Mouse (Mus musculus) MEL (cell line): ENCODE results near the gene Arhgap42.

Experiments used
- CHD1 ChIP-seq: IDR thresholded peaks from 2 replicates; pipeline ENCODE4 v1.6.1; 2012; ENCODE audit warnings: low read depth, mild to moderate bottlenecking, inconsistent platforms, low read length, improper control_type of control experiment
- CTCF ChIP-seq, 3 experiments: IDR thresholded peaks in 2 of 3; conservative IDR thresholded peaks in 1 of 3; 2 replicates each; pipeline ENCODE4 v1.5.1; 2011 to 2012; ENCODE audit warnings: low read length in 3 of 3, low read depth in 2 of 3, mild to moderate bottlenecking in 2 of 3, improper control_type of control experiment in 1 of 3, inconsistent platforms in 1 of 3, mixed read lengths in 1 of 3, moderate library complexity in 1 of 3; ENCODE audit not compliant: control insufficient read depth in 1 of 3, insufficient read depth in 1 of 3, poor library complexity in 1 of 3, severe bottlenecking in 1 of 3
- EP300 ChIP-seq, 2 experiments: IDR thresholded peaks; 2 replicates each; pipeline ENCODE4 v1.6.1; 2011; ENCODE audit warnings: improper control_type of control experiment in 2 of 2, low read length in 2 of 2, low read depth in 1 of 2, mild to moderate bottlenecking in 1 of 2
- ETS1 ChIP-seq: IDR thresholded peaks from 2 replicates; pipeline ENCODE4 v1.6.1; 2012; ENCODE audit warnings: low read depth, mild to moderate bottlenecking, inconsistent platforms, low read length, improper control_type of control experiment, moderate library complexity
- KAT2A ChIP-seq: conservative IDR thresholded peaks from 2 replicates; pipeline ENCODE4 v1.6.1; 2012; ENCODE audit warnings: low read depth, low read length, improper control_type of control experiment, inconsistent platforms
- MAZ ChIP-seq: IDR thresholded peaks from 2 replicates; pipeline ENCODE4 v1.6.1; 2012; ENCODE audit warnings: low read depth, mild to moderate bottlenecking, inconsistent platforms, low read length, improper control_type of control experiment
- MXI1 ChIP-seq: IDR thresholded peaks from 2 replicates; pipeline ENCODE4 v1.6.1; 2011; ENCODE audit warnings: mild to moderate bottlenecking, low read depth, low read length, improper control_type of control experiment
- NELFE ChIP-seq: IDR thresholded peaks from 2 replicates; pipeline ENCODE4 v1.6.1; 2011; ENCODE audit warnings: low read depth, low read length, improper control_type of control experiment
- NRF1 ChIP-seq: IDR thresholded peaks from 2 replicates; pipeline ENCODE4 v1.6.1; 2014; ENCODE audit warnings: low read depth, mild to moderate bottlenecking, inconsistent platforms, low read length, improper control_type of control experiment, moderate library complexity; ENCODE audit not compliant: poor library complexity, insufficient read depth, severe bottlenecking
- POLR2AphosphoS2 ChIP-seq: IDR thresholded peaks from 2 replicates; pipeline ENCODE4 v1.6.1; 2011; ENCODE audit warnings: low read length, improper control_type of control experiment

GRCm38 (mm10) chr9:9238438-9239391, at the start of gene Arhgap42:
- TF ChIP-seq EP300 (IDR thresholded peaks at IDR 0.05; ENCODE audit: low read depth in 1 of 2, low read length in 2 of 2) (no peak), CTCF (IDR thresholded peaks at IDR 0.05 in 2 of 3, conservative IDR thresholded peaks at IDR 0.05 in 1 of 3; ENCODE audit: control insufficient read depth in 1 of 3, insufficient read depth in 1 of 3, low read depth in 2 of 3, low read length in 3 of 3, poor library complexity in 1 of 3, severe bottlenecking in 1 of 3) (no peak), ETS1 (no peak), POLR2AphosphoS2 (no peak), MXI1 (no peak), MAZ (no peak), KAT2A (no peak), CHD1 (no peak), NRF1 (no peak), NELFE (no peak)
